Mouse (Mus musculus) forebrain, embryonic 11.5 days (tissue): Measurements from ENCODE around the gene Tmem140. TPM values are rescaled to one million over a fixed set of nuclear protein-coding genes. Genes with fewer than 3 reads are reported as not detected.

Experiments used
- ATAC-seq: fragments of 200-750 bp; cut with Nextera tagmentation; replicated peaks from 2 replicates; pipeline ENCODE4 v1.8.0; 2017; ENCODE audit warnings: moderate TSS enrichment; ENCODE audit not compliant: low FRiP score
- DNase-seq: peaks from one replicate; pipeline ENCODE4 v3.0.0-alpha.2; 2017; ENCODE audit warnings: low spot score
- H3K27ac ChIP-seq: fragments of 300-500 bp; sonication (generic); 2 replicates; pipeline ENCODE4 v1.5.1; 2014; ENCODE audit warnings: low read depth, low read length
- H3K27me3 ChIP-seq: fragments of 300-500 bp; sonication (generic); 2 replicates; pipeline ENCODE4 v1.6.1; 2014; ENCODE audit warnings: mild to moderate bottlenecking, low read length, mixed read lengths; ENCODE audit not compliant: control insufficient read depth, insufficient read depth
- H3K36me3 ChIP-seq: fragments of 300-500 bp; sonication (generic); 2 replicates; pipeline ENCODE4 v1.6.1; 2014; ENCODE audit warnings: mild to moderate bottlenecking, low read length, moderate library complexity, mixed read lengths; ENCODE audit not compliant: control insufficient read depth, insufficient read depth
- H3K4me1 ChIP-seq: fragments of 300-500 bp; sonication (generic); replicated peaks from 2 replicates; pipeline ENCODE4 v1.6.1; 2014; ENCODE audit warnings: low read length, mixed read lengths; ENCODE audit not compliant: control insufficient read depth, insufficient read depth
- H3K4me2 ChIP-seq: fragments of 300-500 bp; sonication (generic); 2 replicates; pipeline ENCODE4 v1.6.1; 2014; ENCODE audit warnings: low read depth, mild to moderate bottlenecking, low read length, moderate library complexity, mixed read lengths; ENCODE audit not compliant: severe bottlenecking
- H3K4me3 ChIP-seq: fragments of 300-500 bp; sonication (generic); 2 replicates; pipeline ENCODE4 v1.5.1; 2014; ENCODE audit warnings: low read depth, low read length
- H3K9ac ChIP-seq: fragments of 300-500 bp; sonication (generic); 2 replicates; pipeline ENCODE4 v1.6.1; 2014; ENCODE audit warnings: low read length
- H3K9me3 ChIP-seq: fragments of 300-500 bp; sonication (generic); 2 replicates; pipeline ENCODE4 v1.6.1; 2016; ENCODE audit warnings: low read length, mixed read lengths; ENCODE audit not compliant: control insufficient read depth
- WGBS: fragments of 180-500 bp; shearing (Covaris S2); extraction: QIAGEN DNeasy Blood & Tissue Kit; methylation state at CpG from one replicate; pipeline ENCODE4 v1.1.7; 2014; 5-methylcytosine and 5-hydroxymethylcytosine counted together
- polyA plus RNA-seq: library from polyadenylated mRNA; unstranded; fragments of >200 nt; fragmentation: Nextera tagmentation; extraction: Ambion mirVana; gene quantifications from 2 replicates; pipeline ENCODE4 v1.2.1, GENCODE M21; 2014

The Tmem140 gene
- polyA plus RNA-seq, 1 experiment from 2014 or later, result 1.2 TPM

GRCm38 (mm10) chr6:34879911-34880475 lies 17.0 kb downstream of the Tmem140 start:
- ATAC-seq (no peak), DNase-seq (peak; percentile 57)
- H3K4me1 ChIP-seq, result peaks cover 5% of the 10 kb centered on the region; the same call in 1 of the 2 replicates
- no peak overlapping the region for H3K4me3 ChIP-seq
- no peaks in the 10 kb centered on the region for H3K9me3 ChIP-seq
- no peak overlapping the region for H3K27ac ChIP-seq
- H3K9ac ChIP-seq, result no peak overlapping the region
- no peaks in the 10 kb centered on the region; the same call in 1 of the 2 replicates for H3K36me3 ChIP-seq
- WGBS, result 60% methylated on average over 6 of the region's 6 CpGs
- no peaks in the 10 kb centered on the region for H3K27me3 ChIP-seq
- H3K4me2 ChIP-seq, result no peak overlapping the region

GRCm38 (mm10) chr6:34884724-34885123 lies 21.8 kb downstream of the Tmem140 start:
- Histone ChIP-seq H3K27ac (no peak overlapping the region), H3K4me2 (no peak overlapping the region), H3K9ac (no peak overlapping the region), H3K4me1 (peaks cover 10% of the 10 kb centered on the region), H3K9me3 (no peaks in the 10 kb centered on the region), H3K36me3 (no peaks in the 10 kb centered on the region; the same call in 1 of the 2 replicates), H3K4me3 (no peak overlapping the region), H3K27me3 (no peaks in the 10 kb centered on the region)
- DNase-seq, result no peak
- no peak for ATAC-seq
- WGBS, result 95% methylated on average over 7 of the region's 7 CpGs

GRCm38 (mm10) chr6:34887131-34887850 lies 24.3 kb downstream of the Tmem140 start:
- Histone ChIP-seq H3K9ac (no peak overlapping the region), H3K4me3 (no peak overlapping the region), H3K9me3 (no peaks in the 10 kb centered on the region), H3K36me3 (no peaks in the 10 kb centered on the region; the same call in 1 of the 2 replicates), H3K27ac (peak overlapping the region; percentile 39), H3K4me1 (peaks cover 10% of the 10 kb centered on the region), H3K27me3 (no peaks in the 10 kb centered on the region), H3K4me2 (no peak overlapping the region)
- WGBS, result 36% methylated on average over 6 of the region's 6 CpGs
- ATAC-seq, result peak; percentile 89
- peak; percentile 67 for DNase-seq

- WGBS, result 57% methylated on average over 4 of the region's 4 CpGs
- no peaks in the 10 kb centered on the region for H3K27me3 ChIP-seq
- no peaks in the 10 kb centered on the region for H3K9me3 ChIP-seq
- ATAC-seq, result no peak
- H3K4me1 ChIP-seq, result peaks cover 10% of the 10 kb centered on the region
- no peak overlapping the region for H3K4me2 ChIP-seq
- DNase-seq, result no peak
- H3K27ac ChIP-seq, result no peak overlapping the region
- H3K9ac ChIP-seq, result no peak overlapping the region
- H3K36me3 ChIP-seq, result no peaks in the 10 kb centered on the region; the same call in 1 of the 2 replicates
- no peak overlapping the region for H3K4me3 ChIP-seq
Measured at GRCm38 (mm10) chr6:34889185-34889584, 26.2 kb downstream of the Tmem140 start.

GRCm38 (mm10) chr6:34895569-34895968 lies 32.6 kb downstream of the Tmem140 start:
- DNase-seq (no peak), ATAC-seq (no peak)
- Histone ChIP-seq H3K4me1 (no peaks in the 10 kb centered on the region), H3K9me3 (no peaks in the 10 kb centered on the region), H3K4me3 (no peak overlapping the region), H3K27ac (no peak overlapping the region), H3K36me3 (peaks cover 2% of the 10 kb centered on the region; the same call in 1 of the 2 replicates), H3K27me3 (no peaks in the 10 kb centered on the region), H3K4me2 (no peak overlapping the region), H3K9ac (no peak overlapping the region)
- 95% methylated on average over 7 of the region's 7 CpGs for WGBS

GRCm38 (mm10) chr6:34896168-34896780 lies 33.3 kb downstream of the Tmem140 start:
- WGBS, result 53% methylated on average over 16 of the region's 16 CpGs
- H3K4me3 ChIP-seq, result no peak overlapping the region
- H3K9ac ChIP-seq, result no peak overlapping the region; the same call in 1 of the 2 replicates
- no peaks in the 10 kb centered on the region for H3K4me1 ChIP-seq
- no peak overlapping the region for H3K4me2 ChIP-seq
- no peak overlapping the region for H3K27ac ChIP-seq
- H3K9me3 ChIP-seq, result no peaks in the 10 kb centered on the region
- ATAC-seq (no peak), DNase-seq (no peak)
- no peaks in the 10 kb centered on the region for H3K27me3 ChIP-seq
- H3K36me3 ChIP-seq, result peaks cover 2% of the 10 kb centered on the region; the same call in 1 of the 2 replicates

- no peaks in the 10 kb centered on the region for H3K4me1 ChIP-seq
- no peak overlapping the region for H3K4me3 ChIP-seq
- H3K36me3 ChIP-seq, result peaks cover 2% of the 10 kb centered on the region; the same call in 1 of the 2 replicates
- H3K4me2 ChIP-seq, result no peak overlapping the region
- H3K9me3 ChIP-seq, result no peaks in the 10 kb centered on the region
- DNase-seq (no peak), ATAC-seq (no peak)
- H3K9ac ChIP-seq, result no peak overlapping the region
- WGBS, result 94% methylated on average over 2 of the region's 2 CpGs
- no peak overlapping the region for H3K27ac ChIP-seq
- no peaks in the 10 kb centered on the region for H3K27me3 ChIP-seq
Measured at GRCm38 (mm10) chr6:34899127-34899526, 36.2 kb downstream of the Tmem140 start.

- ATAC-seq, result no peak
- DNase-seq, result no peak
- 72% methylated on average over 2 of the region's 2 CpGs for WGBS
- Histone ChIP-seq H3K4me1 (no peaks in the 10 kb centered on the region), H3K4me3 (no peak overlapping the region), H3K4me2 (no peak overlapping the region), H3K9ac (no peak overlapping the region), H3K27me3 (no peaks in the 10 kb centered on the region), H3K36me3 (no peaks in the 10 kb centered on the region; the same call in 1 of the 2 replicates), H3K9me3 (no peaks in the 10 kb centered on the region), H3K27ac (no peak overlapping the region)
Measured at GRCm38 (mm10) chr6:34900990-34901389, 38.0 kb downstream of the Tmem140 start.
